Mouse (Mus musculus) cerebellum, postnatal 10 days (tissue): ENCODE measurements around the gene Nr4a3.

Experiments
- DNase-seq, 2 experiments: peaks; one replicate each; pipeline ENCODE4 v3.0.0; 2021; ENCODE audit warnings: mixed read lengths in 2 of 2

The Nr4a3 gene

GRCm38 (mm10) chr4:48124416-48124772 is 79.4 kb downstream of the Nr4a3 start:
- DNase-seq, result no peak

DNA sequence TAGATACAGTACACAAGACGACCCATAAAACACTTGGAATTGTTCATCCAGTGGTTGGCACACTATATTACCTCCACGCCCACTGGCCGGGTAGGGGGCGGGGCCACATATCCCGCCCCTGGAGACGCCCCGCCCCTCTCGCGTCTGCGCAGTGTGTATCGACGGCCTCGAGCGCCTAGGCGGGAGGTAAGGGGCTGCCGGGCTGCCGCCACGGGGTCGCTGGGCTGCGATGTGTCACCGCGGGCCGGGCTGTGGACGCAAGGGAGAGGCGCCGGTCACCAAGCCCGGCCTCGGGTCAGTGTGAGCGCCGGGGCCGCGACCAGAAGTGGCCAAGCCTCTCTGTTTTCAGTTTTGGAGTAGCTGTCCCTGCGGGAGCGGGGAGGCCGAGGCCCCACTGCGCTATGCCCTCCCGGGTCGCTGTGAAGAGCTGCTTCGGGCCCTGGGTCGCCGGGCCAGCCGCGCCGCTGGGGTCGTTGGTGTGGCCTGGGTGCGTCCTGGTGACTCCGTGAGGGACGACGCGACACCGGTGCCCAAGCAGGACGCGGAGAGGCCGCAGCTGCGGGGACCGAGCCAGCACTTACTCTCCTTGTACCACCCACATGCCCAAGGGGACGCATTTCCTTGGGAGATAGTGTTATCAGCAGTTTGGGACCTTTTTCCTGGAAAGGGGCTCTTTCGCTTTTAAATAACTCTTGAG is 80.0 kb downstream of the Nr4a3 start, which contains the start of gene Stx17:
Stx17 (plus strand) TSS at position 143 of the 697 bp plus-strand sequence.
- DNase-seq, result peak; percentile 92 to 94

GRCm38 (mm10) chr4:48130314-48130713 is 85.4 kb downstream of the Nr4a3 start:
- peak in 1 of 2 experiments; percentile 28 for DNase-seq

DNA sequence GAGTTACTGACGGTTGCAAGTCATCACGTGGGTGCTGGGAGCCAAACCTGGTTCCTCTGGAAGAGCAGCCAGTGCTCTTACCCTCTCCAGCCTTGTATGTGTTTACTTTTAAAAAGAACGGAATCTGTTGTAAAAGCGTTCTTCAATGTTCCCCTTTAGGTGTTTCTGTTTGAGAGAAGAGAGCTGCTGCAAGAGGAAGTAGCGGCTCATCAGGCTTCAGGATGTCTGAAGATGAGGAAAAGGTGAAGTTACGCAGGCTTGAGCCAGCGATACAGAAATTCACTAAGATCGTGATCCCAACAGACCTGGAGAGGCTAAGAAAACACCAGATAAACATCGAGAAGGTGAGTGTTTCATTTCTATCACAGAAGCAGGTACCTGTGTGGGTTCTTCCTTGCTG is 86.7 kb downstream of the Nr4a3 start:
- no peak for DNase-seq

DNA sequence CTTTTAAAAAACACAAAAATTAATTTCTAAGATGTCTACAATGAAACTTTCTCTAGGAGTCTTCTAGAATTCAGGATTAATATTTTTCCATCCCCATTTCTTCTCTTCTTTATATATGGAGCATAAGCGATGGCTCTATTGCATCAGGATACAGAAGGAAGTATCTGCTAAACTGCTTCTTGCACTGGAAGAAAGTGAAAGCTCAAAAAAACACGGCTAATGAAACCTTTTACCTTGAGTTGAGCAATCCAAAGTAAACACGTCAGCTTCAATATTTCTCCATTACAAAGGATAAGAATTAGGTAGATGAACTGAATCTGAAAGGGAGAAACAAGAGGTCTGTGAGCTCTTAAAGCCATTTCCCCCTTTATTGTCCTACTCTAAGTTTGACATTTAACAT is 87.8 kb downstream of the Nr4a3 start:
- DNase-seq, result no peak
